Mouse (Mus musculus): ENCODE results near the gene Tnfsfm13.
A peak's percentile ranks its signal among the peaks of the same experiment; 100 is the strongest.
"Not testable (repeated sequence)": the region's sequence is repeated elsewhere in the genome, so short reads cannot be mapped to it uniquely, and the experiment has no call there.

The Tnfsfm13 gene

DNA sequence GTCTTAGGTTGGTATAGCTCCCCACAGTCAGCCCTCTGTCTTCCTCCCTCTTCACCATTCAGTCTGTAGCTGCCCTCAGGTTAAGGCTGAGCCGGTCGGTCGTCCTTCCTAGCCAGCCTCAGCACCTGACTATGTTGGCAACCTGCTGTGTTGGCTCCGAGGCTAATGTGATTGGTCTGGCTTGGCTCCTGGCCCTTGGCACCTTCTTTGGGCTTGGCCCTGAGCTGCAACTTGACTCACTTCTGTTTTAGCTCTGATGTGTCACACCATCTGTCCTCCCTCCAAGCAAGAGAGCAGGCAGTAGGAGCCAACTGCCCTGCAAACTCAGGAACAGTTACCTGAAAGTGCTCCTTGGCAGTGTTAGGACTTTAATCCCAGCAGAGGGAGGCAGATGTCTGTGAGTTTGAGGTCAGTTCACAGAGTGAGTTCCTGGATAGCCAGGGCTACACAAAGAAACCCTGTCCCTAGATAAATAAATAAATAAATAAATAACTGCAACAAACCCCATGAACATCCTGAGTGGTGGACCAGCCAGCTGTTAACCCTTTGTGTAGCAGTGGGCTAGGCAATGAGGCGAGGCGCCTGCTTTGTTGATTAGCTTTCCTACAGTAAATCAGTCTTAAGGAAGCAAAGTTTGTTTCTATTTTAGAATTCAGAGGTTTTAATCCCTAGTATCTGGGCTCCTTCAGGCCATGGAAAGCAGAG is 11.0 kb upstream of the Tnfsfm13 start:
- peak; percentile 89 to 95 for DNase-seq (ENCODE audit: inconsistent age in 2 of 2, low spot score in 1 of 2)

DNA sequence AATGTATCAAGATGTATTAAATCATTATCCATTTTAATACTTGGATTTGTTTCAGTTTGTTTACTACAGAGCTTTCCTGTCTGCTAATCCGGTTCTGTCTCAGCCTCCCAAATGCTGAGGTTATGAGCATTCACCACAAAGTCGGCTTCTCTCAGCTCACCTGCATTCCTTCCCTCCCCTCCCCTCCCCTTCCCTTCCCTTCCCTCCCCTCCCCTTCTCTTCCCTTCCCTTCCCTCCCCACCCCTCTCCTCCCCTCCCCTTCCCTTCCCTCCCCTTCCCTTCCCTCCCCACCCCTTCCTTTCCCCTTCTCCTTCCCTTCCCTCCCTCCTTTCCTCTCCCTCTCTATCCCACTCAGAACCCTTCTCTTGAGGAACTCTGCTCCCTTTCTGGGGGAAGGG is 8.7 kb upstream of the Tnfsfm13 start:
- no peak for DNase-seq (ENCODE audit: inconsistent age in 2 of 2, low spot score in 1 of 2)

DNA sequence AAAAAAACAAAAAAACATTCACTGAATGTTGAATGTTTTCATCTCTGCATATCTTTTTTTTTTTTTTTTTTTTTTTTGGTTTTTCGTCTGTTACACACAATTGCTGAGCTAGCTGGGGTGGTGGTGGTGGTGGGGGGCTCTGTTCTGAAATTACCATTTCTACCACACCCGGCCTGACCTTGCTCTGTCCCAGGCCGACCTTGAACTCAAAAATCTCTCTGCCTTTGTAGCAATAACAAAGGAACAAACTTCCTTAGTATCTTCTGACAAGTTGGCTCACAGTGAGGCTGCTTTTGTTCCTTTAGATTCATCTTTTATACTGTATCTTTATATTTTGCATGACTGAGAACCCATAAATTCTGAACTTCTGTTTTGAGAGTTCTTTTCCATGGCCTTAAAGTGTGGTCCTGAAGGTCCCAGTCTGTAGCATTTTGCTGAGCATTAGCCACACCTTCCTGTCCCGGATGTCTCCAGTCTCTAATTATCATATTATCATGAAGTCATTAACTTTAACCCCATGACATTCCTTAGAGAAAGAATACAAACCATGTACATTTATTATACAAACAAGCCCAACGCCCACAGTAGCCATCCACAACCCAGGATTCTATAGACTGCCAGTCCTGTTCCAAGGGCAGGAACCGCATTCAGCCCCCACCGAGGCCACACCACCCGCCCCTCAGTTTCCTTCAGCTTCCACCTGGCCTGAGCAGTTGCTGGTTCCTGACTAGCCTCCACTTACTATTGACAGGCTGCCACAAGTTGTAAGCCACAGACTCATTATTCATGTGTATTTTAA is 8.1 kb upstream of the Tnfsfm13 start:
- DNase-seq (ENCODE audit: inconsistent age in 2 of 2, low spot score in 1 of 2), result no peak

DNA sequence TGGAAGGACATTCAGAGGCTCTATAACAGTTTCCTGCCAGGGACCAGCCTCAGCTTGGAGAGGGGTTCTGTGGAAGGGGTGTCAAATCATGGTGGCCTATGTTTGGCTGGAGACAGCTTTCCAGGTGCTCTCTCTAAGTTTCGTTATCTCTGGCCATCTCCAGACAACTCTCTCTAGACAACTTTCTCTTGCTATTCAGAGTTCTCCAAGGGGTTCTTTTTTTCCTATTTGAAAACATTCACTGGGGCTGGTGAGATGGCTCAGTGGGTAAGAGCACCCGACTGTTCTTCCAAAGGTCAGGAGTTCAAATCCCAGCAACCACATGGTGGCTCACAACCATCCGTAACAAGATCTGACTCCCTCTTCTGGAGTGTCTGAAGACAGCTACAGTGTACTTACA is 7.5 kb upstream of the Tnfsfm13 start:
- not testable (repeated sequence) for DNase-seq (ENCODE audit: inconsistent age in 2 of 2, low spot score in 1 of 2)

DNA sequence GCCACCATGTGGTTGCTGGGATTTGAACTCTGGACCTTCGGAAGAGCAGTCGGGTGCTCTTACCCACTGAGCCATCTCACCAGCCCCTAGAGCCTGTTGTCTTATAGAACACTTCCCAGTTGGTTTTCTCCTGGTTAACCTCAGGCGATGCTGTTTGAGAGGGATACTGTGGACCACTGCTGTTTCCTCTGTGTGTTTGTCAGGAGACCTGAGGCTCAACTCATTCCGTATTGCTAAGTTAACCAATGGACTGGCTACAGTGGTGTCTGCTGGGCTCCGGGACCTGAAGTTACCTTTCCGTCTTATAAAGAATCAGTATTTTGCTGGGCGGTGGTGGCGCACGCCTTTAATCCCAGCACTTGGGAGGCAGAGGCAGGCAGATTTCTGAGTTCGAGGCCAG is 7.0 kb upstream of the Tnfsfm13 start:
- not testable (repeated sequence) for DNase-seq (ENCODE audit: inconsistent age in 2 of 2, low spot score in 1 of 2)

DNA sequence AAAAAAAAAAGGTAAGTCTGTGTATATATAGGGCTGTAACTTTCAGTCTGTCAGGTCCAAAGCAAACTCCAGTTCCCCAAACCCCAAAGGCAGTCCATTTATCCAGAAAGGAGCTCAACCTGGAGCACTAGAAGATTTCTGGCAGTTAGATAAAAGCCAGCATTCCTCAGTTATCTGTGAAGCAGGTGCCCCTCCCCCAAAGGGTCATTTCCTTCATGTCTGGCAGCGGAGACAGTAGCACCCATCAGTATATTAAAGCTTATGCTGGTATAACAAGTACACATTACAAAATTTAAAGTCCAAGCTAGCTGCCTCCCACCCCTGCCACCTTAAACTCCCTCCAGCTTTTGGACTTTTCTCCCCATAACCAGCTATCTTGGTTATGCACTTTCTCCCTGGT is 3.7 kb upstream of the Tnfsfm13 start:
- peak in 1 of 2 experiments; percentile 53 for DNase-seq (ENCODE audit: inconsistent age in 2 of 2, low spot score in 1 of 2)

DNA sequence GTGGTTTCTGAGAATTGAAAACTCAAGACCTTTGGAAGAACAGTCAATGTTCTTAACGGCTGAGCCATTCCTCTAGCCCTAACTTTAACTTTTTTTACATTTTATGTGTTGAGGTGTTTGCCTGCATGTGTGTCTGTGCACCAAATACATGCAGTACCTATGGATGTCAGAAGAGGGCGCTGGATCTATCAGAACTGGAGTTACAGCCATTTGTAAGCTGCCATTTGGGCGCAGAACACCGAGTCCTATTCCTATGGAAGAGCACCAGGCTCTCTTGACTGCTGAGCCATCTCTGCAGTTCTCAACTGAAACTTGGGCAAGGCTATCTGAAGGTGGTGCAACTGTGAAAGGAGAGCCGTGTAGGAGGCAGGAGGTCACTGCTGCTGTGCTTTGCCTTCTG is 2.7 kb upstream of the Tnfsfm13 start:
- no peak for DNase-seq (ENCODE audit: inconsistent age in 2 of 2, low spot score in 1 of 2)

DNA sequence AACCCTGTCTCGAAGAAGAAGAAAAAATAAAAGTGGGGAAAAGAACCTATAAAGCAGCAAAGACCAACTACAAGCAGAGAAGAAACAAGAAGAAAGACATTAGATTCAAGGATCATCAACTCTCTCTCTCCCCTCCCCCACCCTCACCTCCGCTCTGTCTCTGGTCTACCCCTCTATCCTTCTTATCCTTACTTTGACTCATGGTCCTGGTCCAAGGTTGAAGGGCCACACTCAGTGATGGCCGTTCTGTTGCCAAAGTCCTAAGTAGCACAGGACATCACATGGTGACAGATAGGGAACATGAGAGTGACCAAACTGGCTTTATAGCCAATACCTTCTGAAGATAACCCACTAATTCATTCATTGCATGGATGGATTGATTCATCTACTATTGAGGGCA is 1.5 kb upstream of the Tnfsfm13 start:
- no peak for DNase-seq (ENCODE audit: inconsistent age in 2 of 2, low spot score in 1 of 2)

DNA sequence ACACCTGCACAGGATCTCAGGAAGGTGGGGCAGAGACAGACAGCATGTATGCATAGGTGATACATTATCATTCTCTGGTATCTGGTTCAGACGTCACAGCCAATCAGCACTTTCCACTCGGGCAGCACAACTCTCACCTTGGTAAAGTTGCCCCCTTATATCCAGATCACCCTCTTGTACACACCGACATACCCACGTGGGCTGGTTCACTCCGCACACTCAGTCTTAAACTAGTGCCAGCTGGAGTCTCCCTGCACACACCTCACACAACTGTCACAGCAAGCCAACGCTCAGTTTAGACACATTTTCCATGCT is 895 bp downstream of the Tnfsfm13 start:
- DNase-seq (ENCODE audit: inconsistent age in 2 of 2, low spot score in 1 of 2), result no peak

DNA sequence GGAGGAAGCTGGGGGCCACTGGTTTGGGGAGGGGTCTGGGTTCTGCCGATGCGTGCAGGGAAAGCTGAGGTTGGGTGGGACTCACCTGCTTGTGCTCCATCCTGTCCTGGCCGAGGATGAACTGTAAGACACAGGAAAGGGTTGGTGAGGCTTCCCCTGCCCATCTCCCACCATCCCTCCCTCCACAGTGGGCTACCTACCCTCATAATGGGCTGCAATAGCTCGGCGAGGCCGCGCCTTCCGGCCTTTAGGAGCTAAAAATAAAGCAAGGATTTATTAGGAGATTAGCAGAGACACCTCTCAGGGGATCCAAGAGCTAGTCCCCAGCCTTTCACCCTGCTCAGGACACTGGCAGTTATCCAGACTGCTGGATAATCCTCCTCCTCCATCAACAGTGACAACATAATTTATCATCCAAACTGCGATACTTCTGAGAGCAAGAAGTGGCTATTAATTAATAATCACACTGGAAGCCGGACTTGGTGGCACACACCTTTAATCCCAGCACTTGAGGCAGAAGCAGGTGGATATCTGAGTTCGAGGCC is 2.4 kb downstream of the Tnfsfm13 start:
- no peak for DNase-seq (ENCODE audit: inconsistent age in 2 of 2, low spot score in 1 of 2)

DNA sequence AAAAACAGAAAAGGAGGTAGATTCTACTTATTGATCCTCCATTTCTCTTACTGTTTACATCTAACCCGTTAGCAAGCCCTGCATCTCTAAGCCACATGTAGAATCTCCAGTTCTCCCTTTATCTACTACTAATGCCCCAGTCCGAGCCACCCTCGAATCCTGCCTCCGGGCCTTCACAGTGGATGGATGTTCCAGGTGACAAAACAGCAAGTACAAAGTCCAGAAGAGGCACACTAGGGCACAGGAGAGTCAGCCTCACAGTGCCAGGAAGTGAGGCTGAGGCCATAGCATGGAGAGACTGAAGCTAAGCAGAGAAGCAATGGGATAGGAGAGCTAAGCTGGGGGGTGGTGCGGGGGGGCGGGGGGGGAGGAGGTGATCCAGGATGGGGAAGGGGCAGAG is 3.0 kb downstream of the Tnfsfm13 start:
- no peak for DNase-seq (ENCODE audit: inconsistent age in 2 of 2, low spot score in 1 of 2)

DNA sequence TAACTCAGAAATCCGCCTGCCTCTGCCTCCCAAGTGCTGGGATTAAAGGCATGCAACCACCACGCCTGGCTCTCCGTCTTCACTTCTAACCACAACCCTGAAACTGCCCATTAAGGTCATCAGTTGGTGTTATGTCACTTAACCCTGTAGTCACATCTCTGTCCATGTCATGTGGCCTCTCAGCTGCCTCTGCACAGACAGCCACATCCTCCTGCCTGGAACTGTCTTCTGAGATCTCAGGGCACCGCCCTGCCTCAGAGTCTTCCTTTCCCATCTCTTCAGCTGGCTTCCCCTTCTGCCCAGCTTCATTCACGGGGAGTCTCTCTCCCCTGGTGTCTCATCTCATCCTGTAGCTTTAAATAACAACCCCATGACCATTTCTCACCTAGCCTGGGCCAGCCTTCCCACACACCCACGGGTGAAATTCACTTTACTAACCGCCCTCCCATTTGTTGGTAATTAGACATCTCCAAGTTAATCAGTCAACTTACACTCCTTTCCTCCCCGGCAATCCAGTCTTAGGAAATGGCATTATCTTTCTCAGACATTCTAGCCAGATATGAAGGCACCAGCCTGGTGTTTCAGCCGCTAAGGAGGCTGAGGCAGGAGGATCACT is 3.6 kb downstream of the Tnfsfm13 start:
- DNase-seq (ENCODE audit: inconsistent age in 2 of 2, low spot score in 1 of 2), result no peak

DNA sequence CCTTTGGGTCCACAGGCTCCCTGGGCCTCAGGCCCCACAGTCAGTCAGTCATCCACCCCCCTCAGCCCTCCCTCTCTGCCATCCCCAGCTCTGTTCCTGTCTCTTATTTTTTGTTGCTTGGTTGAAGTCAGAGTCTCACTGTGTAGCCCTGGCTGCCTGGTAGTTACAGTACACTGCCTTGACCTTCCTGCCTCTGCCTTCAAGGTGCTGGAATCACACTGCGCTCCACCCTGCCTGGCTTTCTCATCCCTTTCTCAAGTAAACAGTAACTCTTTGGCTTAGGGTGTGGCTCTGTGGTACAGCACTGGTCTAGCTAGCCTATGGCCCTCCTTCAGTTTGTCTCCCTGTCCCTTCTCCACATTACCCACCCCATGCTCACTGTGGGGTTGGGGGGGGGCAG is 6.0 kb downstream of the Tnfsfm13 start:
- no peak for DNase-seq (ENCODE audit: inconsistent age in 2 of 2, low spot score in 1 of 2)

DNA sequence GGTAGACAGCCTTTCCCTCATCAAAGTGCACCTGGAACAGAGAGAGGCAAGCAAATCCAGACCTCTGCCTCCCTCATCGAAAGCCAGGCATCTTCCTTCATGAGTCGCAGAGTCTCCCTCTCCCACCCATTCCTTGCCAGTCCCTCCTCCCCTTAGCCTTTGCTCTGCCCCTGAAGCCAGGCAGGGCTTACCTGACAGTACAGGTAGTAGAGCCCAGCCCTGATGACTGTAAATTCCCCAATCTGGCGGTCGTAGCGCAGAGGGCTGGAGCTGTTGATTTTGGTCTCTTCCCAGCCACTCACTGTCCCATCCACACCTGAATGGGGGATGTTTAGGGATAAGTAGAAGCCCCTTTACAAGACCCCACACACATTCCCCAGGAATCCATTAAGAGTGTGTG is 8.8 kb downstream of the Tnfsfm13 start:
- DNase-seq (ENCODE audit: inconsistent age in 2 of 2, low spot score in 1 of 2), result no peak

DNA sequence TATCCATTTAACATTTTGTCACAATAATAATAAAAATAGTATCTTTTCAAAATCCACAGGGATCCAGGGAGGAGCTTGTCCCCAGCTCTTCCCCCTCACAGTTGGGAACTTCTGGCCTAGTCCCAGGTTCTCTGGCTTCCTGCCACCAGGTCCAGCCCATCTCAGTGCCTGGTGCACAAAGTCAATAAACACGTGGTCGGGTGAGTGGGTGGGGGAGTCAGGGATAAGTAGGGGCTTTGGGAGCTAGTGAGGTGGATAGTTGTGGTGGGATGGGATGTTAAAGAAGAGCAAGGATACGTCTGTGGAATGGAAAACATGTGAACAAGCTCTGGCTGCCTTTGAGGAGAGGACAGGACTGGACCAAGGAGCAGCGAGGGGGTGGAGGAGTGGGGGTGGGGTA is 9.5 kb downstream of the Tnfsfm13 start:
- peak; percentile 67 to 81 for DNase-seq (ENCODE audit: inconsistent age in 2 of 2, low spot score in 1 of 2)

DNA sequence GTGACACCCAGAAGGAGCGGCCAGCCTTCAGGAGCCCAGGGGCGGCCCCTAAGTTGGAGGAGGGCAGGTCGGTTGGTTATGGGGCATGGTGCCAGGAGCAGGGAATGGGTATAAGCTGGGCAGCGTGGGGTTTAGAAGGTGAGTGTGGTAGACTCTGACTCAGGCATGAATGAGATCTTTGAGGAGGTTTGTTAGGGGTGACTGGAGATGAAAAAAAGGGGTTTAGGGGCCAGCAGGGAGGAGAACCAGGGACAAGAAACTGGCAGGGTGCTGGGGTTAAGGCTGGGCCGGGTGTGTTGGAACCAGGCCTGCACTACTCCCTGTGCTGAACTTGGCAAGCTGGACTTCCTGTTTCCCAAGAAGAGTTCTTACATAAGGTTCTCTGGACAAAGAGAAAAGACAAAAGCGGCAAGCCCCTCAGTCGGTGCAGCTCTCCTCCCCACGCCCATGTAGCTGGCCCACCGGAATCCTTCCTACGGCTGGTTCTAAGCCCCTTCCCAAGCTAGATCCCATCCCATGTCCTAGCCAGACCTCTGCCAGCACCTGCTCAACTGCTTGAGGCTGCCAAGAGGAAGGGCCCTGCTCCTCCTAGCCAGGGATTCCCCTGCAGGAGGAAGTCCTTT is 10.3 kb downstream of the Tnfsfm13 start, which contains the start of gene Tnfsf13:
Tnfsf13 (minus strand) TSS at position 259 of the 623 bp plus-strand sequence.
- peak; percentile 80 to 95 for DNase-seq (ENCODE audit: inconsistent age in 2 of 2, low spot score in 1 of 2)

DNA sequence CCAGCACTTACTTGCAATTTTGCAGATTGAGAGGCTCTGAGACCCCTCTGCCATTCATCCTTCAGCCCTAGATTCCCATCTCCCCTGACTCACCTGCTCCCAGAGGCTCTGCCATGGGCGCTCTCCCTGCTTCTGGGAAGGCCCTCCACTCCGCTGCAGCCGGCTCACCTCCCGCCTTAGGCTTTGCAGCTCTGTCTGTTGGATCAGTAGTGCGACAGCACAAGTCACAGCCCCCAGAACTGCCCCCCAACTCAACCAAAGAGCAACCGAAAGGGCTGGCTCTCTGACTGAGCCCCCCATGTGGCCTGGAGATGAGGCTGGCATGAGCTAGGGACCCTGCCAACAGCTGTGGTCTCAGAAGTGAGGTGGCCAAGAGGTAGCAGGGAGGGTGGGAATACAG is 11.0 kb downstream of the Tnfsfm13 start:
- no peak for DNase-seq (ENCODE audit: inconsistent age in 2 of 2, low spot score in 1 of 2)

DNA sequence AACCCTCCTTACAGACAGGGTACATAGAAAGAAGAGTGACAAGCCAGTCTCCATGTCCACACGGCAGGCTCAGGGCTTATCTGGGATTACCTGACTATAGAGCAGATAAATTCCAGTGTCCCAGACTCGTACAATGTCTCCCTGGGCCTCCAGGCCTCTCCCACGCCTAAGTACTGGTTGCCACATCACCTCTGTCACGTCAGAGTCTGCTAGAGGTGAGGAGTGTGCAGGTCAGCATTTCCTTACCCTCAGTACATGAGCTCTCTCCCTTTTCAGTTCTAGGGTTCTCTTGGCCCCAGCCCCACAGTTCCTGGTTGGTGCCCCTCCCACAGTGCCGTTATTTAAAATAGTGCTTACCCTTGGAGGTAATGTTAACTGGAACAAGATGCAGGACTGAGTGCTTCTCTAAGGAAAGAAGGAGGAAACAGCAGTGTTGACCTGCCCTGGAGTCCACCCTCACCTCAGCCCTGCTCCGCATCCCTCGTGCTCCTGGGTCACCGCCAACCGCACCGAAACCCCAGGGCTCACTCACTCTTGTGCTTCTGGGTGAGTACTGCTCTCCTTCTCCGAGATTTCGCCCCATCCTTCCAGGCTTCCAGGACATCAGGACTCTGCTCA is 11.7 kb downstream of the Tnfsfm13 start:
- peak; percentile 42 to 54 for DNase-seq (ENCODE audit: inconsistent age in 2 of 2, low spot score in 1 of 2)

DNA sequence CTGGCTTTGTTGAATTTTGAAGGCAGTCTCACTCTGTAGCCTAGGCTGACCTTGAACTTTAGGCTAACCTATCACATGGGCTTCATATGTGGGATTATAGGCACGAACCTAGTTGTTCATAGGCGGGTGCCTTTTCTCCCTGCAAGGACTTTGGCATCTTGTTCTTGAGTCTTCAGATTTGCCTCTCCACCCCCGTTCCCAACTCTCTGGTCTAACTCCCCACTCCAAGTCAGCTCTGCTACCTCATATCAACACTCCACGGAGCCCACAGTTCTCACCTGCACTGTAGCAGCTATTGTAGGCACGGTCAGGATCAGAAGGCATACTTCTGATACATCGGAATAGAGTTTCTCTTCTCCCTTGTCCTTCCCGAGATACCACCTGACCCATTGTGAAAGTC is 12.3 kb downstream of the Tnfsfm13 start:
- peak in 1 of 2 experiments; percentile 54 for DNase-seq (ENCODE audit: inconsistent age in 2 of 2, low spot score in 1 of 2)

DNA sequence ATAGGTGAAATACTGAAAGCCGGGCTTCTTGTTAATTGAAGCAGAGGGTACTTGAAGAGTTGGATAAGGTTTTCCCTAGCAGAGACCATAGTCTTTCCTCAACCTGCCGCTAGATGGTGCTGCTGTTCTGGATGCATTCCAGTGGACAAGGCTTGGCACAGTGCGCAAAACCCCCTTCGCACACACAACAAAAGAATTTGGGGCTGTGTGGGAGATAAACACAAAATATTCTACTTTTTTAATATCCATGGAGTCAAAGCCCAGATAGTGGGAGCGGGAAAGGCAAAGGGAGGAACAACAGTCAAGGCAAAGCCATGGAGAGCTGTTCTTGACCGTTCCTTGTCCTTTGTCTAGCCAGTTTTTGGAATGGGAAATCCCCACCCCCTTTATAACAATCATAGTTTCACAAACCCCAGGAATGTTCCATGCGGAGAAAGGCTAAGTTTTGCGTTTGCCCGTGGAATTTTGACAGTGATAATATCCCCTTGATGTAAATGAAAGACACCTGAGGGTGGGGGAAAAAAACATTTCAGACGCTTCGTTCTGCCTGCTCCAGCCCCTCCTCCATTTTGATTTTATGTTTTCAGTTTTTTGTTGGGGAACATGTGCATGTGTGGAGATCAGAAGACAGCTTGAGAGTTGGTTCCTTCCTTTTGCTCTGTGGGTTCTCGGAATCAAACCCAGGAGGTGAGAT is 12.9 kb downstream of the Tnfsfm13 start:
- peak; percentile 89 to 97 for DNase-seq (ENCODE audit: inconsistent age in 2 of 2, low spot score in 1 of 2)

Data from adrenal gland, adult (tissue).